Mouse (Mus musculus): ENCODE data around the gene Map3k21.

Gene Map3k21

DNA sequence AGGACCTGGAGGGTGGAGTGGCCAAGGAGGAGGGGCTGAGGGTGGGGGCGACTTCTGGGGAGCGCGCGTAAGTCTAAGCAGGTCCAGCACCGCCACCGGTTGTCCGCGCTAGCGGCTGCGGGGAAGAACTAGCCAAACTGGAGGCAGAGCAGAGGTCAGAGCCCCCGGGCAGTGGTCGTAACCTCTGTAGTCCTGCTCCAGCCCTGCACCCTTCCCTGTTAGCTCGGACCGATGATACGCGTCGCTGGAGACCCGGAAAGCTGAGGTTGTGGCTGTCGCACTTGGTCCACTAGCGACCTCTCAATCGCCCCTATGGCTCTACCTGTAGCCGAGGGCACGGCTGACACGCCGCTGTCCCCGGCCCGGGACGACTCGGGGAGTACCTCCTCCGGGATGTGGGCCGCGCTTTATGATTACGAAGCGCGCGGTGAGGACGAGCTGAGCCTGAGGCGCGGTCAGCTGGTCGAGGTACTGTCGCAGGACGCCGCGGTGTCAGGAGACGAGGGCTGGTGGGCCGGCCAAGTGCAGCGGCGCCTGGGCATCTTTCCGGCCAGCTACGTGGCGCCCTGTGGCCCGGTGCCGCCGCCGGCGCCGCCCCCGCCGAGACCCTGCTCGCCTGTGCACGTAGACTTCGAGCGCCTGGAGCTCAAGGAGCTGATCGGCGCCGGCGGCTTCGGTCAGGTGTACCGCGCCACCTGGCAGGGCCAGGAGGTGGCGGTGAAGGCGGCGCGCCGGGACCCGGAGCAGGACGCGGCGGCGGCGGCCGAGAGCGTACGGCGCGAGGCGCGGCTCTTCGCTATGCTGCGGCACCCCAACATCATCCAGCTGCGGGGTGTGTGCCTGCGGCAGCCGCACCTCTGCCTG, at the start of gene Map3k21:
Gene Map3k21, plus strand, starts transcription at position 86 of the 864 bp plus-strand sequence.
- peak; percentile 92 for DNase-seq

DNA sequence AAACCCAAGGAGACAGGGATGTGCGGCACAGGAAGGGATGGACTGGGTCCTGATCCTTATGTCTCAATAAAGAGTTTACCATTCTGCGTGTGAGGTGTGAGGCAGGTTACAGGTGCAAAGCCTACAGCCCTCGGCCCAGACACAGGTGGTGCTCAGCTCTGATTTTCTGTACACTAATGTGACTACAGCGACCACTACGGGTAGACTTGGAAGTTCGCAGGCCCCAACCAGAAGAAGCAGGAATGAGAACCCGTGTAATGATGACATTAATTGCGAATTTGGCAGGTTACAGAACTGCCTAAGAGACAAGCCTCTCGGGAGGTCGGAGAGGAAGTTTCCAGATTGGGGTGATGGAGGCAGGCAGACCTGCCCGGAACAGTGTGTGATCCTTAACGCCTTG, 44.1 kb upstream of the Map3k21 start:
- no peak for DNase-seq

DNA sequence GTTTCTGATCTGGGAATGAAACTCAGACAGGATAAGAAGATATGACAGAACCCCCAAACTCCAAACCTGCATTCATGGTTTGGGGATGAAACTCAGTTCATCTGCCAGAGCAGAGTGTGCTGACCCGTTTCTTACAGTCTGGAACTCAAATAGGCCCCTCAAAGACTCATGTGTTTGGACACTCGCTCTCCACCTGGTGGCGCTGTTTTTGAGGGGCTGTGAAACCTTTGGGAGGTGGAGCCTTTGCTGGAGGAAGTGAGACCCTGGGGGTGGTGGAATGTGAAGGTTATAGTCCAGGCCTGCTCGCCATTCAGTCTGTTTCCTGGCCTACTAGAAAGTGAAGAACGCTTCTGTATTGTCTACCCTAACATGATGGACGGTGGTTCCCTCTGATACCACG, 41.7 kb upstream of the Map3k21 start:
- DNase-seq, result no peak

DNA sequence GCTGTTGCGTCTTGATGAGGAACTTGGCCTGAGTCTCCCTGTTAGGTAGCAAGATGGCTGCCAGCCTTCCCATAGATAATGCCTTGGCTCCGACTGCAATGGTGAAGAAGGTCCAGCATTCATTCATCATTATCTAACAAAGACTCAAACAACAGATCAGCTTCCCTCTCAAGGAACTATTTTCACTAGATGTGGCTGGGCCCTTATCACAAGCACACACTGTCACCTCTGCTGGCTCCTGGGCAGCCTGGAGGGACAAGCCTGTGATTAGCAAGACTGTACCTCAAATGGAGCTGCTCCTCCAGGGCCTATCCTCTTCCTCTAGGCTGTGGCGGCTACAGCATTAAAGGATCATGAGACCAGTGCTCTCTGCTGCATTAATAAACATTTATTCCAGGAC, 40.5 kb upstream of the Map3k21 start:
- DNase-seq, result no peak

DNA sequence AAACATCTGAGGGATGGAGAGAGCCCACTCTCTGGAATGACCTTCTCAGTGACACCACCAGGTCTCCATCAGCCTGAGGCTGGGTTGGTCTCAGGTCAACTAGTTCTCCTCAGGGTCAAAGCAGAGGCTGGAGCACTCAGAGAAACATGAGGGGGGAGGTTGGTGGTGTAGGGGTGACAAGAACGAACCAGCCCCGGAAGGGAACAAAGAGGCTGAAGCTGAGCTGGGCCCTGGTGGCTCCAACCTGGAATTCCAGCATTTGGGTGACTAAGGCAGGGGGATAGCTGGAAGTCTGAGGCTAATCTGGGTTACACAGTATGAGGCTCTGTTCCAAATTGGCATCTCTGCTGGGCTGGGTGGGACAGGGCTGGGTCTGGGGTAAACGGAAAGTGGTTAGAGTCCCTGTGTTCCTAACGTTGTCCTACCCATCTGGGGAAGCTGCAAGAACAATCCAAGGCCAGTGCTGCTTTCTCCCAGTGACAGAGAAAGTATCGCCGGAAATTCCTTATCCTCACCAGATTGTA, 40.0 kb upstream of the Map3k21 start:
- DNase-seq, result no peak

DNA sequence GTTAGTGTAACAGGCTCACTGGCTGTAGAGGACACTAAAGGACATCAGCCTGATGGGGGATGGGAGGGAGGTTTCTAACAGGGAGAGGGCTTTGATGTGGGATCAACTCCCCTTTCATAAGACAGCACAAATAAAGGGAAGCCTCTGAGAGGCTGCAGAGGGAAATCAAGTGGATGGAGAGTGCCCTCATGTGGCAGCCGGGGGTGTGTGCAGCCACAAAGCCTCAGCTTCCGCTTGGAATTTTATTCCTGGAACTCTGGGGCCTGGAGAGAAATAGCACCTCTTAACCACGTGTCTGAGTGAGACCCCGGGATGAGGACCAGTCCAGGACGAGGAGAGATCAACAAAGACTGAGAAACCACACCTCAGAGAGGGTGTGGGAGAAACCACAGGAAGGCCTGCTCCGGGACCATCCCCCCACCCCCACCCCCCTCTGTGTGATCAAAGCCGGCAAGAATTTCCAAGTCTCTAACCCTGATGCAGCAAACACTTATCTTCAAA, 39.4 kb upstream of the Map3k21 start:
- DNase-seq, result peak; percentile 90

DNA sequence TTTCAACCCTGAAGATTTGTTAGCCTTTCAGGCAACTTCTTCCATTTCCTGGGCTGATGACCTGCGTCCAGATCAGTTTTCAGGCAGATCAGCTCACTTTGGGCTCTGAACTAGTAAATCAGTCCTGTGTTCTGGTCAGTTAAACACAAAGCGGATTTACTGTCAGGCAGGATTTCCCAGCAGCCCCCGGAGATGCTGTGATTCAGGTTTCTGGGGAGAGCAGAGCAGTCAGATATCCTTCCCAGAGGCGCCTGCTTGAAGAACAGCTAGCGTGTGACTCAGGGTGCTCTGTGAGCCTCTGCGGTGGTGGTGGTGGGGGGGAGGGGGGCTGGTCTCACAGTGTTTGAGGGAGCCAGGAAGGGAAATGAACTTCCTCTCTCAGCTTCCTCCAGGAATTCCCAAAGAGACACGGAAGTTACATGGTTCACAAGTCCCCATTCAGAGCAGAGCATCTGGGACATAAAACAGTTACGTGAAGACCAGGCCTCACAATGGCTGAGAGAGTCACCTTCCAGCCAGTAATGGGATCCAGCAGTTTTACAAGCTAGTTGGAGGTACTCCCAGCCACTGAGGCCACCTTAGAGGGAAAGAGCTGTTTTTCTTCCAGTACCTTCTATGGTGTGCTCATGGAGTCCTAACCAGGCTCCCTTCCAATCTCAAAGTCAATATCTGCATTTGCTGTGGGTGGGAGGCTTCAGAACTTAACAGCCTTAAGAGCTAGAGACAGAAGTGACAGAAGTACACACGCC, 37.6 kb upstream of the Map3k21 start:
- DNase-seq, result no peak

DNA sequence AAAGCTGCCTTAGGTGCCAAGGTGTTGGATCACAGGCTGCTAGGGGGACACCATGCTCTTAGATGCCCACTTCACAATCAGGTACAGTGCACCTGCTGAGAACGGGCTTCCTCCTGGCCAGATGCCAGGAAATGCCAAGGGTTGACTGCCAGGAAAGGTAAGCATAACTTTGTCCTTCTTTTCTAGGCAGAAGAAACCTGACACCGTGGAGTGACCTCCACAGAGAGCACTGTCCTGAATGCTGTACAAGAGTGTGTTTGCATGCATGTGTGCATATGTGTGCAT, 37.1 kb upstream of the Map3k21 start:
- no peak for DNase-seq

DNA sequence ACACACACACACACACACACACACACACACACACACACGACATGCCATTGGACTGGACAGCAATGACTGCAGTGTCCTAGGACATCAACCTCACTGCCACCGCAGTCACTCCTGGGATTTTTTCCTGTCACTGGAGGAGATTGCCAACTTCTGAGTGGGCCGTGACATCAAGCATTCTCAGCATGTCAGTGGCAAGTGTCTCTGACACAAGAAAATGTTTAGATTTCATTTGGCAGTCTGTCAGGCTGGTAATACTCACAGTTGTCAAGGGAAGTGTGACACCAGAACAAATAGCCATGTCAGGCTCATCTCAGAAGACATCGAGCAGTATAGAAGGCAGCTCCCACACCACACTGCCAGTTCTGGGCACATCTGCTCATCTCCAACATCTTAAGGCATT, 29.8 kb upstream of the Map3k21 start:
- no peak for DNase-seq

DNA sequence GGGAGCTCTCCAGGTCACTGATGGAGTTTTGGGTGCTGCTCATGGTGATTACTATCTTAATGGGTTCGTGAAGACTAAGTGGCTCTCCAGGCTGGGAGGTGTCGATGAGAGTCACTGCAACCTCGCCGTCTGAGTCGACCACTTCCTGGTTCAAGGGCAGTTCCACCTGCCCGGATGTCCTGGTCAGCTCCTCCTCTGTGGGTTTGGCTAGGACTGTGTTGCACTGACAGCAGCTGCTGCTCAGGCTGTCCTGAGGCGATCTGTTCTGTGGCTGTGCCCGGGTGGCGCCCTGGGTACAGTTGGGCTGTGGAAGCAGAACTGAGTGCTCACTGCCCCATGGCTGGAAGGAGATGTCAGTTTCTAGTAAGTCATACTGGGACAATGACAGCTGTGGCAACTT, 22.7 kb upstream of the Map3k21 start:
- DNase-seq, result no peak

DNA sequence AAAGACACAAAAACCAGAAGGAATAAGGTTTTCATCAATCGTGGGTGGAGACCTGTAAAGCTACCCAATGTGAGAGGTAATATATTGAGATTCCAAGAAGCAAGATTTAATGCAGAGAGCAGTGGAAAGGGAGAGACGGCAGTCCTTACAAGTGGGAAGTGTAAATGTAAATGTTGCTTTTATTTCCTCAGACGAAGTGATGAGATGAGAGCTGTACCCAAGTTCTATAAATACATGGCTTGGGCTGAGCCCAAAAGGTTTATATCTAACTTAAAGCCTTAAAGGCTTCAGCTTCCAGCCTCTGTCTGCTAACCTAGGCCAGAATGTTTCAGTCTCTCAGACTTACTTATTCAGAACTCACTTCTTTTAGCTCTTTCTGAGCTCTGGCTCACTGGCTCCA, 20.3 kb upstream of the Map3k21 start:
- DNase-seq, result no peak

DNA sequence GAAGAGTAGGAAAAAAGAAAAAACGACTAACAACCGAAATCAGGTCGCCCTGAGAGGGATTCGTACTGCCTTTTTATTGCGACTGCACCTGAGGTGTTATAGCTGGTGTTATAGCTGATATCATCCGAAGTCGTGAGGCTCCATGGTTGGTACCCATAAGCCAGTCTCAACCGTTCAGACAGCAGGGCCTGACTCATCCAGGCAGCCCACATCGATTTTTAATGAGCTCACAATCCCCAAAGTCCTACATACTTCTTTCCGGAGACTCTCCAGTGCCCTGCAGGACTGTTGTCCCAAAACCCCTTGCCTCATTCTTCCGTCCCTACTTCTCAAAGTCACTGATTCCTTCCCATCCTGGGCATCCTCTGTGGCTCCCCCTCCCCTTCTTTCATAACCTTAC, 12.9 kb upstream of the Map3k21 start:
- DNase-seq, result no peak

DNA sequence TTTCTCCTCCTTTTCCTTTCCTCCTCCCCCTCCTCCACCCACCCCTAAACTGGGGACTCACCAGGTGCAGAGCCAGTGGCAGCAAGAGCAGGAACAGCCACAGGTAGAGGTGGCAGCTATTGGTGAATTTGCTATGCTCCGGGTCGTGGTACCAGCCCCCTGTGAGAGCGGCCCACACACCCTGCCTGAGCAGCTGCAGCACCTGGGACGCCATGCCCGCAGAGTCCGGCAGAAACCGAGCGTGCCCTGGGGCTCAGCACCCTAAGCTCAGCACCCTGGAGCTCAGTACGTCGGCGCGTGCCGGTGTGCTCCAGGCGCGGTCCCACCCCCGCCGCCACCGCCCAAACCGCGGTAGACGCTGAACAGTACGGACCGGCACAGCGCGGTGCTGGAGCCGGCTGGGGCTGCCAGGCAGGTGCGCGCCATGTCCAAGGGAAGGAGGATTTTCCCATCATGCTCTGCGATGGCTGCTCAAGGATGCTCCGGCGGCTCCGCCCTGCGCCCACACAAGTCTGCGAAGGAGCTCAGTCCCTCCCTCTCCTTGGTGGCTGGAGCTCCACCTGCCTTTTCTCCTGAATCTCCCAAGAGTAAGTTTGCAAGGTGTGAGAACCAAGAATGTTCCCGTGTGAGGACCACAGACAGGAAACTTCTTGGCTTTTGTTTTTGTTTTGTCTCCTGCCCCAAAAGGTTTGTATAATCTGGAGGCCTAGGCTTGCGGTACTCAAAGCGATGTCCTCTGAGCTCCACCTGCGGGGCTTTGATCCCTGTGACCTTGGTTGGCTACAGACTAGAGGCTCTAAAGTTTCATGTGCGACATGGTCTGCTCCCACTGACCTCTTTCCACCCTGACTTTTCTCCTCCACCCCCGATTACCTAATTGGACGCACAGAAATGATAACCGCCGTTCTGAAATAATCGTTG, 12.1 kb upstream of the Map3k21 start, which contains the start of gene Pcnx2:
Gene Pcnx2, minus strand, starts transcription at position 450 of the 921 bp plus-strand sequence.
- DNase-seq, result no peak

DNA sequence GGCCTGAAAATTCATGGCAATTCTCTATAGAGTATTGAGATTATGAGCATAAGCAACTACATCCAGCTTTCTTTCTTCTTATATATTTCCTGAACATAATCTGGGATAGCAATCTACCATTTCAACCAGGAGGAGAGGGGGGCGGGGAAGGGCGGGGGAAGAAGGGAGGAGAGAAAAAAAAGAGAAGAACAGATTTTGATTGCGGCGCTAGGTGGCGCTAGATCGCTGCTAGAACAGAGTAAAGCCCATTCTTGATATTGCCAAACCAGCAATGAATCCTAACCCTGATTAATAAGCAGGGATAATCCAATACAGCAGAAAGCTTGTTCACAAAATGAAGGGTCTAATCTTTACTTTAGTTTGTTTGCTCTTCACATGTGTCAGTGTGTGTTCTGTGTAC, 11.4 kb upstream of the Map3k21 start:
- no peak for DNase-seq

DNA sequence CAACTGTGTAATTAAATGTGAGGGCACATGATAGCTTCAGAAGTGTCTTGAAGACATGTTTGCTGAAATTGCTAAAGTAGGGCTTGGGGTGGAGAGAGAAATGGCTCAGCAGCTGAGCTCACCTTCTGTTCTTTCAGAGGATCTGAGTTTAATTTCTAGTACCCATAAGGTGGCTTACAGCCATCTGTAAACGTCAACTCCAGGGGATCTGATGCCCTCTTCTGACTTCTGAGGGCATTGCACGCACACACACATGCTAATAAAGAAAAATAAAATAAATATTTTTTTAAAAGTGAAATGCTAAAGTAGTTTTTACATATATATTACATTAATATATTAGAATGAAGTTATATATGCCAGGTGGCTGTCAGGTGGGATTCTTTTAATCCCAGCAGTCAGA, 9.1 kb upstream of the Map3k21 start:
- DNase-seq, result no peak

DNA sequence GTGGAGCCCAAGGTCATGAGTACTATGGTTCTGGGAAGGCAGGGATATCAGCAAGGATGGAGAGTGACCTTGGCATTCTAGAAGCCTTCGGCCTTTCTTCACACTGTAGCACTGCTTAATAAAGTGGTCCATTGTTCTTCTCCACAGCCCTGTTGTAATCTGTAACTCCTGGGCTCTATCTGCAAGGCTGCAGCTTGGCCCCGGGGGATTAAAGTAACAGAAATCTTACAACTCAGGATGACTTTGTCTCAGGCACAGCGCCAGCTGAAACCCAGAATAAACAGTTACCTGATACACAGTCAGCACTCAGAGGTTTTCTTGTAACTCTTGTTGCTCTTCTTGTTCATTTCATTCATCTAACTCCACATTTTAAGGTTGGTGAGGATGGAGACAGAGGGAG, 7.7 kb upstream of the Map3k21 start:
- DNase-seq, result no peak

DNA sequence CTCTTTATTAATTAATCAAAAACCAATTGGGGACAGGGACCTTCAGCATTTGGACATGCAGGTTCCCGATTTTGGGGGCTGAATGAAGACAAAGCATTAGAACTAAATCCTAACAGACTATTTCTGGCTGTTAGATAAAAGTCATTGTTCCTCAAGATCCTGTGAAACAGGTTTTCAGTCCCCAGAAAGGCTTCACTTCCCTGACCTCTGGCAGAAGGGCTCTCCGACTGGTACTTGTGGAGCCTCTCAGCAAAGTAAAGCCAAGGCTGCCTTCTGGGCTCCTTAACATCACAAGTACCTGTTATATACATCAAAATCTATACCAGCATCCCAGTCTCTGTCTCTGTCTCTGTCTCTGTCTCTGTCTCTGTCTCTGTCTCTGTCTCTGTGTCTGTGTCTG, 4.9 kb upstream of the Map3k21 start:
- DNase-seq, result no peak

DNA sequence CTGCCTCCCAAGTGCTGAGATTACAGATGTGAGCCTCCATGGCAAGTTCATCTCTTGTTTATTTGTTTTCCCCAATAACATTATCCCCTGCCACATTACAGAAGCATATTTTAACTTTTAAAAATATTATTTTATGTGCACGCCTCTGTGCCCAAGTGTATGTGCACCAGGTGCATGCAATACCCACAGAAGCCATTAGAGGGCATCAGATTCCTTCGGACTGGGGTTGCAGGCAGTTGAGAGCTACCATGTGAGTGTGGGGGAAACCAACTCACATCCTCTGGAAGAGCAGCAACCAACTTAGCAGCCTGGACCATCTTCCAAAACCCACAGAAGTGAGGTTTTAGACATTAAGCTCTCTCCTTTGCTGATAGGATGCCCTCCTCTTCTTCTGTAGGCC, 2.9 kb upstream of the Map3k21 start:
- no peak for DNase-seq

DNA sequence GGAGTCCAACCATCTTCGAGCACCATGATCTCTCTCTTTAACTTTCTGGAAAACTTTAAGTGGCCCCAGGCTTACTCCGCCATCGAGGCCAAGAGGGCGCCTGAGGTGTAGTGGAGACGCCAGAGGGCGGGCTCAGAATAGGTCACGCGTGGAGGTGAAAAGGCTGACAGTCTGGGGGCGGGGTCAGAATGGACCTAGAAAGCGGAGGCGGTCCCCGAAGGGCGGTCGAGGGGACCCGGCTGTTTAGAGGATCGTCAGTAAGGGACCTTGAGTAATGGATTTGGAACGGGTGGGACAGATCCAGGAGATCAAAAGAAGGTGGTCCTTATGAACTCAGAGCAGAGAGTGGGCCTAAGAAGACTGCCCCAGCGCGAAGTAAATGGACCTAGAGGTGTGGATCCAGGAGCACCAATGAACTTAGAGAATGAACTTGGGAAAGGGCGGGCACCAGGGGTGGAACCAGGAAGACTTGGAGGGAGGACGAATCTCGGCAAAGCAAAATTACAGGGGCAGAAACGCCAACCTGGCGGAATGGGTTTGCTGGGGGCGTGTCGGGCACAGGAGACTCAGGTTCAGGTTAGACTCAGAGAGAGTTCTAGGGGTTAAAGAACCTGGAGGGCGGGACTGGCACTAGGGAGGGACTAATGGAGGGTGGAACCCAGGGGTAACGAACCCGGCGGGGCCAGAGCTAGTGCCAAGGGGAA, 437 bp upstream of the Map3k21 start:
- DNase-seq, result peak; percentile 94

DNA sequence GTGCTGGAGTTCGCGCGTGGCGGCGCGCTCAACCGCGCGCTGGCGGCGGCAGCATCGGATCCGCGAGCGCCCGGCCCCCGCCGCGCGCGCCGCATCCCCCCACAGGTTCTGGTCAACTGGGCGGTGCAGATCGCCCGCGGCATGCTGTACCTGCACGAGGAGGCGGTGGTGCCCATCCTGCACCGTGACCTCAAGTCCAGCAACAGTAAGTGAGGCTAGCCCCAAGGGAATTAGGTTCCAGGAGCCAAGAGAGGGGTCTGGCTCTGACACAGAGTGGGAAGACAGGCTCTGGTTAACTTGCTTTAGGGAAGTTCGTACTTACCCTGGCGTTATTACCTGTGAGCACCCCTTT, 955 bp downstream of the Map3k21 start:
- no peak for DNase-seq

DNA sequence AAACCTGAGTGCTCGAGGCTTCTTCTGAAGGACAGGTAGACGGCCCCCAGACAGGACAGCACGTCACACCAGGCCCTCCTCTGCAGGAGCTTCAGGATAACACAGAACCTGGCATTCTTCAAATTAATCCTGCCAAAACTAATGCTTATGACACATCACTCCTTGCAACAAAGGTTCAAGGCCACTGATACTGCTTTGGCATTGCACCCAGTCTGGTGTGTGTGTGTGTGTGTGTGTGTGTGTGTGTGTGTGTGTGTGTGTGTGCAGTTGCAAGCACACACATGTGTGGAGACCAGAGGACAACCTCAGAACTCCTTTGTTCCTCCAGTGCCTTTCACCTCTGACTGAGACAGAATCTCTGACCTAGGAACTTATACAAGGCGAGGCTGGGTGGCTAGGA, 3.0 kb downstream of the Map3k21 start:
- DNase-seq, result no peak

DNA sequence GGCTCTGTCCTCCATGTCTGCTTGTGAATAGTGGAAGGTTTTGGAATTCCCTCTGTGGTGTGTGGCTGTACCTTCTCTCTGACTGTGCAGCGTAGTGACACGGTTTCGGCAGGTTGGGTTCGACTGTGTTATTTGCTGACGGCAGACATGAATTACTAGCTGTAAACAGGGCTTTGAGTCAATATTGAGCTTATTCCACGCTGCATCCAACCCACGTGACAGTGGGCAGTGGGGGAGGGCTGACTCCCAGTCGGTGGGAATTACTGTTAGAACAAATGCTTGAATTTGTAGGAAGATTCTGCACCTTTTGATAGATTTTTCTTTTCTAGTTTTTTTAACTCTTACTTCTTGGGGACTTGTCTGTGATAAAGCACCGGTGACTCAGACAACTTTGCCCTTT, 4.1 kb downstream of the Map3k21 start:
- no peak for DNase-seq
